Mouse (Mus musculus) liver, adult 2 months (tissue): ENCODE data around the gene Fam71b. TPM values are rescaled to one million over a fixed set of nuclear protein-coding genes. Genes with fewer than 3 reads are reported as not detected.

ENCODE experiments used
- DNase-seq: peaks from one replicate; pipeline ENCODE4 v3.0.0-alpha.2; 2011; ENCODE audit warnings: low read depth, low spot score; ENCODE audit errors: extremely low read depth
- H3K27ac ChIP-seq: fragments of 200-500 bp; replicated peaks from 2 replicates; pipeline ENCODE4 v1.5.1; 2012; ENCODE audit warnings: low read depth, mild to moderate bottlenecking, control low read depth, inconsistent platforms, low read length; ENCODE audit not compliant: insufficient read depth
- H3K27me3 ChIP-seq: fragments of 200-500 bp; 2 replicates; pipeline ENCODE4 v1.6.1; 2012; ENCODE audit warnings: mild to moderate bottlenecking, moderate library complexity, low read length, inconsistent platforms; ENCODE audit not compliant: control insufficient read depth, insufficient read depth
- H3K36me3 ChIP-seq: fragments of 200-500 bp; 2 replicates; pipeline ENCODE4 v1.6.1; 2012; ENCODE audit warnings: low read length, inconsistent platforms; ENCODE audit not compliant: control insufficient read depth, insufficient read depth
- H3K4me1 ChIP-seq: fragments of 200-500 bp; 2 replicates; pipeline ENCODE4 v1.6.1; 2011; ENCODE audit warnings: low read length; ENCODE audit not compliant: control insufficient read depth, insufficient read depth
- H3K4me3 ChIP-seq: fragments of 200-500 bp; 2 replicates; pipeline ENCODE4 v1.5.1; 2011; ENCODE audit warnings: low read depth, mild to moderate bottlenecking, control low read depth, low read length, moderate library complexity; ENCODE audit not compliant: insufficient read depth
- H3K79me2 ChIP-seq: fragments of 200-500 bp; 2 replicates; pipeline ENCODE4 v1.6.1; 2012; ENCODE audit warnings: inconsistent platforms, mild to moderate bottlenecking, low read length, moderate library complexity; ENCODE audit not compliant: control insufficient read depth, insufficient read depth
- H3K9ac ChIP-seq: fragments of 200-500 bp; 2 replicates; pipeline ENCODE4 v1.6.1; 2012; ENCODE audit warnings: low read depth, mild to moderate bottlenecking, control low read depth, inconsistent platforms, low read length
- CTCF ChIP-seq: fragments of 200-500 bp; IDR thresholded peaks from 2 replicates; pipeline ENCODE4 v1.5.1; 2011; ENCODE audit warnings: low read depth, low read length, control low read depth
- POLR2A ChIP-seq: fragments of 200-500 bp; IDR thresholded peaks from 2 replicates; pipeline ENCODE4 v1.6.1; 2011; ENCODE audit warnings: low read length, control low read depth; ENCODE audit not compliant: insufficient read depth; ENCODE audit errors: extremely low read depth
- WGBS: fragments of 180-500 bp; shearing (Covaris S2); methylation state at CpG from one replicate; pipeline ENCODE4 v1.1.7; 2018; 5-methylcytosine and 5-hydroxymethylcytosine counted together
- polyA plus RNA-seq: library from polyadenylated mRNA; depleted of rRNA; stranded (reverse); fragments of >200 nt; gene quantifications from 2 replicates; pipeline ENCODE4 v1.2.3, GENCODE M21; 2012
- total RNA-seq: library from RNA; depleted of rRNA; stranded (reverse); fragments of >200 nt; gene quantifications from 2 replicates; pipeline ENCODE4 v1.2.3, GENCODE M21; 2014

Gene Fam71b
- total and polyA plus RNA-seq, 2 experiments: not detected

DNA sequence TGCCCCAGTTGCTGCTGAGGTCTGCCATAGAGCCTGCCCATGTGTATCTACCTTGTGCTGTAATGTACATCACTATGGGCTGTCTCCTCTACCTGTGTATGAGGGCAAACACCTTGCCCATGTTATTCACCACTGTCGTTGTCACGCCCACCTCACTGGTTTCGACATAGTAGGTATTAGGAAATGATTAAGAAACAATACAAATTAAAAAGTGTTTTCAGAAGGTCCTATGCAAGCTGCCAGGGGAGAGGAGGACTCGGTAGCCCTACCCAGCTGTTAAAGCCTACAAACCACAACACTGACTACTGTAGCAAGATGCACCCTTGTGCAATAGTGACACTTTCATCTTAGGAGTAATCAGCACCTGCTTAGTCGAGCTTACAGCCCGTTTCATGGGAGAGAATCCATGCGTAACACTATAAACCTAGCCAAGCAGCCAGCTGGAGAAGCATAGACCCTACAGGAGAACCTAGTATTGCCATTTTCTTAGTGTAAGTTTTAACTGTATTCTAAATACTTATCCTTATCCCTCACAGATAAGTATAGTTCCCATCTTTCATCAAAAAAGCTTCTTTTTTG lies 16.2 kb upstream of the Fam71b start:
- H3K4me1 ChIP-seq: 0 out of 2 replicates have a peak, but pooled peaks cover 2% of the 10 kb centered on the region
- H3K36me3 ChIP-seq: no peaks in the 10 kb centered on the region
- 47% methylated on average over 7 of the region's 7 CpGs for WGBS
- H3K4me3 ChIP-seq: no peak overlapping the region
- H3K27ac ChIP-seq: no peak overlapping the region
- DNase-seq: no peak
- no peak for TF ChIP-seq CTCF
- H3K79me2 ChIP-seq: no peaks in the 10 kb centered on the region
- no peak overlapping the region for H3K9ac ChIP-seq
- H3K27me3 ChIP-seq: no peaks in the 10 kb centered on the region

DNA sequence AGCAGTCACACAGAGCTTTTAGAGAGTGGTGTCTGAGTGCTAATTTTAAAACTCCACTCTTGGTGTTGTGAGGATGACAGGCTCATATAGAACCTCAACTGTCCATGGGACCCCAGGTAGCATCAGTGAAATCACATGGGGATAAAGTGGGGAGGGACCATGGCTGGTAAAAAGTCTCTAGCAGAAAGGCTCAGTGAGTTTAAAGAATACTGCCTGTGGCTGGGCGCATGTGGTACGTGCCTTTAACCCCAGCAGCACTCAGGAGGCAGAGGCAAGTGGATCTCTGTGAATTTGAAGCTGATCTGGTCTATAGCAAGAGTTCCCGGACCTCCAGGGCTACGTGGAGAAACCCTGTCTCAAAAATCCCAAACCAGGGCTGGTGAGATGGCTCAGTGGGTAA lies 13.9 kb upstream of the Fam71b start:
- Histone ChIP-seq H3K36me3 (no peaks in the 10 kb centered on the region), H3K9ac (no peak overlapping the region)
- WGBS: 97% methylated on average over 4 of the region's 4 CpGs

GRCm38 (mm10) chr11:46384925-46385324 lies 11.4 kb upstream of the Fam71b start:
- Histone ChIP-seq H3K4me3 (no peak overlapping the region), H3K27me3 (no peaks in the 10 kb centered on the region), H3K9ac (no peak overlapping the region), H3K36me3 (no peaks in the 10 kb centered on the region), H3K27ac (no peak overlapping the region), H3K79me2 (no peaks in the 10 kb centered on the region), H3K4me1 (0 out of 2 replicates have a peak, but pooled peaks cover 1% of the 10 kb centered on the region)
- DNase-seq: no peak
- 95% methylated on average over 2 of the region's 2 CpGs for WGBS
- TF ChIP-seq POLR2A: no peak
- TF ChIP-seq CTCF: no peak

More for the DNA sequence above, 13.9 kb upstream of the Fam71b start:
- Histone ChIP-seq H3K79me2 (no peaks in the 10 kb centered on the region), H3K27ac (no peak overlapping the region), H3K4me3 (no peak overlapping the region), H3K4me1 (0 out of 2 replicates have a peak, but pooled peaks cover 2% of the 10 kb centered on the region), H3K27me3 (no peaks in the 10 kb centered on the region)
- no peak for TF ChIP-seq CTCF
- TF ChIP-seq POLR2A: no peak
- DNase-seq: no peak

GRCm38 (mm10) chr11:46386556-46386955 lies 9.8 kb upstream of the Fam71b start:
- Histone ChIP-seq H3K4me3 (no peak overlapping the region), H3K36me3 (no peaks in the 10 kb centered on the region), H3K9ac (no peak overlapping the region), H3K4me1 (no peaks in the 10 kb centered on the region), H3K27ac (no peak overlapping the region), H3K79me2 (no peaks in the 10 kb centered on the region), H3K27me3 (no peaks in the 10 kb centered on the region)
- no peak for DNase-seq
- TF ChIP-seq POLR2A (no peak), CTCF (no peak)
- WGBS: 93% methylated on average over 8 of the region's 8 CpGs

- no peak overlapping the region for H3K4me3 ChIP-seq
Measured at GRCm38 (mm10) chr11:46387061-46387460, 9.3 kb upstream of the Fam71b start.

DNA sequence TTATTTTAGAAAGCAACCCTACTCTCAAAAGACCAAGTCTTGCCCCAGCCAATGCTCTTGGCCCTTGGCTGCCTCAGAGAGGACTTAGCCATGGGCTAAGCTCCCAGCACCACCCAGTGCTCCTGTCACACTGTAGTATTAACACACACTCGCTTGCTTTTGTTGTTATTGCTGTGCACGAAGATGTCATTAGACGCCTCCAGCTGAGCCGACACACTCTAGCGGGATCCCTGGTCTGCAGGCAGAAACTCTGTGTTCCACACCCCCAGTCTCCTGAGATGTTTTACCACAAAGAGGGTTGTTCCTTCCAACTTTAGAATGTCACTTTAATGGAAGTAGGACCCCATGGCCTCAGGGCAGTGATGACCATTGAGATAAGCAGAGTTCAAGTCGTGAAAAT lies 7.9 kb upstream of the Fam71b start:
- 78% methylated on average over 6 of the region's 6 CpGs for WGBS
- no peak for DNase-seq
- Histone ChIP-seq H3K27ac (no peak overlapping the region), H3K36me3 (no peaks in the 10 kb centered on the region), H3K9ac (no peak overlapping the region), H3K27me3 (no peaks in the 10 kb centered on the region; the same call in 1 of the 2 replicates), H3K4me1 (no peaks in the 10 kb centered on the region), H3K79me2 (no peaks in the 10 kb centered on the region), H3K4me3 (no peak overlapping the region)
- TF ChIP-seq POLR2A (no peak), CTCF (no peak)

More at GRCm38 (mm10) chr11:46387061-46387460, 9.3 kb upstream of the Fam71b start:
- H3K4me1 ChIP-seq: no peaks in the 10 kb centered on the region
- H3K36me3 ChIP-seq: no peaks in the 10 kb centered on the region
- H3K27me3 ChIP-seq: no peaks in the 10 kb centered on the region
- WGBS: 93% methylated on average over 8 of the region's 8 CpGs
- DNase-seq: no peak
- no peak overlapping the region for H3K9ac ChIP-seq
- TF ChIP-seq CTCF (no peak), POLR2A (no peak)
- H3K27ac ChIP-seq: no peak overlapping the region
- no peaks in the 10 kb centered on the region for H3K79me2 ChIP-seq
